Mouse (Mus musculus) megakaryocyte-erythroid progenitor cell, adult 5-6 weeks (primary cell): ENCODE results near the gene Henmt1. TPM values are rescaled to one million over a fixed set of nuclear protein-coding genes. Genes with fewer than 3 reads are reported as not detected.

ENCODE experiments used
- ATAC-seq: replicated peaks from 2 replicates; pipeline ENCODE4 v1.8.0; 2016; ENCODE audit warnings: mild to moderate bottlenecking, inconsistent platforms; ENCODE audit not compliant: severe bottlenecking, poor library complexity, low FRiP score, low TSS enrichment
- total RNA-seq, 2 experiments: library from RNA; stranded (forward) in 1 of 2; stranded (reverse) in 1 of 2; fragments of 200-1000, 215-1000 nt in 1 of 2; fragments of >200 nt in 1 of 2; fragmentation: Nextera tagmentation in 1 of 2; gene quantifications; 2 replicates each; pipeline ENCODE4 v1.2.3; 2014 to 2017

Henmt1 gene
- total RNA-seq, 2 experiments from 2014 or later: not detected

DNA sequence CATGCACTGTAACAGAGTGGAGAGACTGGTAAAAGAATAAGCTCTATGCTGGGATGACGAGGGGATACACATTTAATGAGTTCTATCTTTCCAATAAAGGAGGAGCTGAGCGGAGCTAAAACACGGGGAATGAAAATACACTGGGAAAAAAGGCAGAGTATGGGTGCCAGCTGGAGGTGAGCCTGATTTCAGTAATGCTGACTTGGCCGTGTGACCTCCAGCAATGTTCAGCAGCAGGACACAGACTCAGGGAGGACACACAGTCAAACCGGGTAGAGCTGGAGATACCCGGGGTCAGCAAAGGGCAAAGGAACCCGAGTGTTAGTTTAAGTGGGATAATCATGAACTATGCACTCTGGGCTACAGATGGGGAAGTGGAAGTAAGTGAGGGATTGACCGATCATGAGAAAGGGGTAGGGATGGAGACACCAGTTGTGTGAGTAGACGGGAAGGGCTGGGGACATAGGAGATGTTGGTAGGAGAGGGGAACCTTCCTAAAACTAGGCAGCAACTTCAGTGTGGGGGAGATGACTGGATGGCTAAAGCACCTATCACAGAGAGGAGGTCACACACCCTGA is 50.4 kb downstream of the Henmt1 start:
- no peak for ATAC-seq

GRCm38 (mm10) chr3:108994477-108994876 is 54.8 kb downstream of the Henmt1 start:
- ATAC-seq: no peak

GRCm38 (mm10) chr3:108995379-108995778 is 55.7 kb downstream of the Henmt1 start:
- no peak for ATAC-seq

DNA sequence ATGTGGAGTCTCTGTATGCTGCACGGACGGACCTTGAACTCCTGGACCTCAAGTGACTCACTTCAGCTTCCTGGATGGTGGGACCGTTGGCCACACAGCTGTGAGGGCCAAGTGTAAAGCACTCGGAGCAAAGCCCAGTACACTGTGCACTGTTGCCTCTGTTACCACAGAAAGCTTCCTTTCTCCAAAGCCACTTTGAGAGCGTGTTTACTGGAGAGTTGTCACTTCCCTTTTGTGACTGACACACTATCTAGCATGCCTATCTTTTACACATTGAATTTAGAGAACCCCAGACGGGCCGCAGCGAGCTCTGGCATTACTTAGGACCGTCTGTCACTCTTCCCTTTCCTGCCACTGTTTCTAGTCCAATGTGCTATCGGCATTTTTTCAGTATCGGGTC is 57.6 kb downstream of the Henmt1 start:
- peak; percentile 39 for ATAC-seq

DNA sequence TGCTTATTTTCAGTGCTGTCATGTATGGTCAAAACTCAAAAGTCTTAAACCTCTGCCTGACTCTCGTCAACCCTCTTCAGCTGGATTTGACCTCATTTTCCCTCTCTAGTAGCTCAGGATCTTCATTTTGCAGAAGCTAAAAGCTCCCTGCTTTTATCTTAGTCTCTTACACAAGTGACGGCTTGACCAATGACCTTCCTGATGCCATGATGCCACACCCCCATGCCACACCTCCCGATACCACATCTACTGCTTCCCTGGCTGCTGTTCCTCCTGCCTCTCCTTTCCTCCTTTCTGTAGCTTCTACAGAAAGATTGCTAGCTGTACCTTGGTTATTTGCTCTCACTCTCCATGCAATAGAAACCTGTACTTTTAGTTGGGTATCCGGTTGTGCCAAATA is 58.1 kb downstream of the Henmt1 start:
- ATAC-seq: peak; percentile 93

DNA sequence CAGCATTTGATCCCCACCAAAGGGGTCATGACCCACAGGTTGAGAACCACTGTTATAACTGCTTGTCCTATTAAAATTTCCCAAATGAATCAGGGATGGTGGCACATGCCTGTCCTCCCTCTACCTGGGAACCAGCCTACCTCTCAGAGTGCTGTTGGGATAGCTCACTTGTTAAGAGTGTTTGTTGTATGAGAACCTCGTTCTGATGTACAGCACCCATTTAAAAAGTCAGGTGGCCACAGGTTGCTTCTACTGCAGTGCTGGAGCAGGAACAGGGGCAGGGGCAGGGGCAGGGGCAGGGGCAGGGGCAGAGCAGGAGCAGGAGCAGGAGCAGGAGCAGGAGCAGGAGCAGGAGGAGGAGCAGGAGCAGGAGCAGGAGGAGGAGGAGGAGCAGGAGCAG is 59.5 kb downstream of the Henmt1 start:
- ATAC-seq: no peak

GRCm38 (mm10) chr3:109005777-109006176 is 66.1 kb downstream of the Henmt1 start:
- ATAC-seq: no peak

DNA sequence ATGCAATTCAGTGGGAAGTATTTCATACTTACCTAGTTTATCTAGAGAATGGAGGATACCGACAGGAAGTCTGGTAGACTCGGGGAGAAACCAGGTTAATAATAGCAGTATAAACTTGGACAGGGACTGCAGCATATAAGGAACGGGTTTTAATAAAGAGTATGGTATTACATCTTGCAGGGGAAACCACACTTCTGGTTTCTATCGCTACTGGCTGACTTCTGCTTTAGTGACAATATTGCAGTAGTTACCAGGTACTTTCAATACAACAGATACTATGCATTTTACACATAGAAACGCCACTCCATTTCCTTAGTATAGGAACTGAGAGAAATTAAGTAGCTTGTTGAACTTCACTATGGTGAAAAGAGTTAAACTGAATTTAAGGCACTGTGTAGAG is 68.5 kb downstream of the Henmt1 start:
- ATAC-seq: no peak

Other genes starting within 250 kb of the Henmt1 start
- 35.5 and 68.2 TPM in 2 replicates for gene Gpsm2, start 217.6 kb upstream of the Henmt1 start, total RNA-seq (2014; fragmentation: Nextera tagmentation)
- 31.2 and 56.2 TPM in 2 replicates for gene Gpsm2, start 217.6 kb upstream of the Henmt1 start, total RNA-seq (2017)
- 1.3 and 2.0 TPM in 2 replicates for gene Aknad1, start 200.2 kb upstream of the Henmt1 start, total RNA-seq (2014; fragmentation: Nextera tagmentation)
- gene Aknad1, start 200.2 kb upstream of the Henmt1 start, total RNA-seq (2017): 1.0 TPM in 1 of 2 replicates, not detected in the other
- gene Stxbp3, start 99.3 kb upstream of the Henmt1 start, total RNA-seq (2014; fragmentation: Nextera tagmentation): 46.7 and 47.5 TPM in 2 replicates
- gene Stxbp3, start 99.3 kb upstream of the Henmt1 start, total RNA-seq (2017): 56.6 and 61.3 TPM in 2 replicates
- not detected in 2 replicates for gene Fndc7, start 49.9 kb upstream of the Henmt1 start, total RNA-seq (2014; fragmentation: Nextera tagmentation)
- gene Fndc7, start 49.9 kb upstream of the Henmt1 start, total RNA-seq (2017): not detected in 2 replicates
- gene Prpf38b, start 28.1 kb upstream of the Henmt1 start, total RNA-seq (2014; fragmentation: Nextera tagmentation): 138 and 220 TPM in 2 replicates
- 307 and 371 TPM in 2 replicates for gene Prpf38b, start 28.1 kb upstream of the Henmt1 start, total RNA-seq (2017)
- not detected in 2 replicates for gene Gm9857, start 572 bp downstream of the Henmt1 start, total RNA-seq (2014; fragmentation: Nextera tagmentation)
- gene Gm9857, start 572 bp downstream of the Henmt1 start, total RNA-seq (2017): not detected in 2 replicates
- gene Fam102b, start 87.7 kb downstream of the Henmt1 start, total RNA-seq (2014; fragmentation: Nextera tagmentation): 5.3 and 5.6 TPM in 2 replicates
- 7.1 and 8.8 TPM in 2 replicates for gene Fam102b, start 87.7 kb downstream of the Henmt1 start, total RNA-seq (2017)
- not detected in 2 replicates for gene Slc25a54, start 140.6 kb downstream of the Henmt1 start, total RNA-seq (2014; fragmentation: Nextera tagmentation)
- not detected in 2 replicates for gene Slc25a54, start 140.6 kb downstream of the Henmt1 start, total RNA-seq (2017)
- gene Slc25a24, start 183.3 kb downstream of the Henmt1 start, total RNA-seq (2014; fragmentation: Nextera tagmentation): 13.5 and 18.8 TPM in 2 replicates
- gene Slc25a24, start 183.3 kb downstream of the Henmt1 start, total RNA-seq (2017): 26.7 and 29.9 TPM in 2 replicates